Mouse (Mus musculus) liver, embryonic 13.5 days (tissue): Measurements from ENCODE around the gene Slit3. TPM values are rescaled to one million over a fixed set of nuclear protein-coding genes. Genes with fewer than 3 reads are reported as not detected.

ENCODE experiments used
- ATAC-seq: fragments of 200-750 bp; cut with Nextera tagmentation; 2 replicates; pipeline ENCODE4 v1.8.0; 2017; ENCODE audit warnings: low read depth, mild to moderate bottlenecking, moderate number of reproducible peaks, moderate library complexity
- DNase-seq: peaks from one replicate; pipeline ENCODE4 v3.0.0; 2022
- H3K27ac ChIP-seq: fragments of 300-500 bp; sonication (generic); 2 replicates; pipeline ENCODE4 v1.5.1; 2015; ENCODE audit warnings: moderate library complexity, mild to moderate bottlenecking, inconsistent platforms
- H3K27me3 ChIP-seq: fragments of 300-500 bp; sonication (generic); 2 replicates; pipeline ENCODE4 v1.6.1; 2015; ENCODE audit warnings: mild to moderate bottlenecking, inconsistent platforms
- H3K36me3 ChIP-seq: fragments of 300-500 bp; sonication (generic); 2 replicates; pipeline ENCODE4 v1.6.1; 2015; ENCODE audit warnings: mild to moderate bottlenecking, inconsistent platforms
- H3K4me1 ChIP-seq: fragments of 300-500 bp; sonication (generic); replicated peaks from 2 replicates; pipeline ENCODE4 v1.6.1; 2015; ENCODE audit warnings: inconsistent platforms
- H3K4me2 ChIP-seq: fragments of 300-500 bp; sonication (generic); 2 replicates; pipeline ENCODE4 v1.6.1; 2015; ENCODE audit warnings: inconsistent platforms, mild to moderate bottlenecking, moderate library complexity
- H3K4me3 ChIP-seq: fragments of 300-500 bp; sonication (generic); replicated peaks from 2 replicates; pipeline ENCODE4 v1.5.1; 2015; ENCODE audit warnings: mild to moderate bottlenecking, inconsistent platforms
- H3K9ac ChIP-seq: fragments of 300-500 bp; sonication (generic); 2 replicates; pipeline ENCODE4 v1.6.1; 2015; ENCODE audit warnings: mild to moderate bottlenecking, inconsistent platforms
- H3K9me3 ChIP-seq: fragments of 300-500 bp; sonication (generic); replicated peaks from 2 replicates; pipeline ENCODE4 v1.6.1; 2016; ENCODE audit warnings: inconsistent platforms
- WGBS: fragments of 180-500 bp; shearing (Covaris S2); methylation state at CpG from one replicate; pipeline ENCODE4 v1.1.7; 2015; ENCODE audit not compliant: insufficient replicate concordance; 5-methylcytosine and 5-hydroxymethylcytosine counted together
- polyA plus RNA-seq: library from polyadenylated mRNA; unstranded; fragments of >200 nt; fragmentation: Nextera tagmentation; extraction: Ambion mirVana; gene quantifications from 2 replicates; pipeline ENCODE4 v1.2.1, GENCODE M21; 2015

Gene Slit3
- polyA plus RNA-seq, 1 experiment from 2014 or later: 0.44 TPM

GRCm38 (mm10) chr11:35625576-35625975, 504.6 kb downstream of the Slit3 start:
- DNase-seq (no peak), ATAC-seq (no peak)
- H3K9ac ChIP-seq: no peak overlapping the region
- no peaks in the 10 kb centered on the region for H3K36me3 ChIP-seq
- H3K4me2 ChIP-seq: no peak overlapping the region
- H3K4me1 ChIP-seq: no peaks in the 10 kb centered on the region
- 53% methylated on average over 5 of the region's 6 CpGs for WGBS
- no peak overlapping the region for H3K4me3 ChIP-seq
- H3K27ac ChIP-seq: no peak overlapping the region
- no peaks in the 10 kb centered on the region for H3K27me3 ChIP-seq
- H3K9me3 ChIP-seq: no peaks in the 10 kb centered on the region

- H3K9me3 ChIP-seq: no peaks in the 10 kb centered on the region
- H3K9ac ChIP-seq: no peak overlapping the region
- no peaks in the 10 kb centered on the region for H3K36me3 ChIP-seq
- H3K4me1 ChIP-seq: no peaks in the 10 kb centered on the region
- no peak overlapping the region for H3K27ac ChIP-seq
- DNase-seq: no peak
- H3K27me3 ChIP-seq: no peaks in the 10 kb centered on the region
- no peak for ATAC-seq
- 76% methylated on average over 10 of the region's 10 CpGs for whole genome bisulfite sequencing
- no peak overlapping the region for H3K4me3 ChIP-seq
- no peak overlapping the region for H3K4me2 ChIP-seq
These were observed 505.3 kb downstream of the Slit3 start for GRCm38 (mm10) chr11:35626161-35626885.

GRCm38 (mm10) chr11:35627815-35628214, 506.8 kb downstream of the Slit3 start:
- no peak overlapping the region for H3K4me3 ChIP-seq
- H3K27ac ChIP-seq: no peak overlapping the region
- DNase-seq (no peak), ATAC-seq (no peak)
- WGBS: 37% methylated on average over 3 of the region's 3 CpGs
- no peaks in the 10 kb centered on the region for H3K4me1 ChIP-seq
- no peak overlapping the region for H3K4me2 ChIP-seq
- H3K9ac ChIP-seq: no peak overlapping the region
- no peaks in the 10 kb centered on the region for H3K9me3 ChIP-seq
- H3K36me3 ChIP-seq: no peaks in the 10 kb centered on the region
- H3K27me3 ChIP-seq: no peaks in the 10 kb centered on the region

GRCm38 (mm10) chr11:35632262-35632661, 511.2 kb downstream of the Slit3 start:
- ATAC-seq: no peak
- Histone ChIP-seq H3K4me1 (no peaks in the 10 kb centered on the region), H3K36me3 (no peaks in the 10 kb centered on the region), H3K9me3 (no peaks in the 10 kb centered on the region), H3K27ac (no peak overlapping the region), H3K9ac (no peak overlapping the region), H3K27me3 (no peaks in the 10 kb centered on the region), H3K4me3 (no peak overlapping the region), H3K4me2 (no peak overlapping the region)
- WGBS: 26% methylated on average over 5 of the region's 5 CpGs
- DNase-seq: no peak

- no peaks in the 10 kb centered on the region for H3K27me3 ChIP-seq
- WGBS: 65% methylated on average over 7 of the region's 7 CpGs
- no peaks in the 10 kb centered on the region for H3K4me1 ChIP-seq
- no peak overlapping the region for H3K4me3 ChIP-seq
- DNase-seq: no peak
- H3K36me3 ChIP-seq: no peaks in the 10 kb centered on the region
- no peak for ATAC-seq
- no peak overlapping the region for H3K27ac ChIP-seq
- H3K9ac ChIP-seq: no peak overlapping the region
- H3K9me3 ChIP-seq: no peaks in the 10 kb centered on the region
- no peak overlapping the region for H3K4me2 ChIP-seq
These were observed 516.1 kb downstream of the Slit3 start for GRCm38 (mm10) chr11:35637102-35637501.

- no peak for ATAC-seq
- Histone ChIP-seq H3K9ac (no peak overlapping the region), H3K4me3 (no peak overlapping the region), H3K27me3 (no peaks in the 10 kb centered on the region), H3K9me3 (no peaks in the 10 kb centered on the region), H3K4me1 (no peaks in the 10 kb centered on the region), H3K27ac (no peak overlapping the region), H3K4me2 (no peak overlapping the region), H3K36me3 (no peaks in the 10 kb centered on the region)
- DNase-seq: no peak
- WGBS: 44% methylated on average over 3 of the region's 3 CpGs
These were observed 517.9 kb downstream of the Slit3 start for GRCm38 (mm10) chr11:35638862-35639384.

GRCm38 (mm10) chr11:35639428-35639827, 518.4 kb downstream of the Slit3 start:
- H3K4me3 ChIP-seq: no peak overlapping the region
- no peak overlapping the region for H3K9ac ChIP-seq
- H3K36me3 ChIP-seq: no peaks in the 10 kb centered on the region
- H3K9me3 ChIP-seq: no peaks in the 10 kb centered on the region
- 55% methylated on average over 11 of the region's 11 CpGs for WGBS
- H3K27ac ChIP-seq: no peak overlapping the region
- DNase-seq (no peak), ATAC-seq (no peak)
- H3K4me2 ChIP-seq: no peak overlapping the region
- H3K27me3 ChIP-seq: no peaks in the 10 kb centered on the region
- no peaks in the 10 kb centered on the region for H3K4me1 ChIP-seq

- H3K4me1 ChIP-seq: no peaks in the 10 kb centered on the region
- H3K27ac ChIP-seq: no peak overlapping the region
- H3K4me2 ChIP-seq: no peak overlapping the region
- no peaks in the 10 kb centered on the region for H3K36me3 ChIP-seq
- DNase-seq: no peak
- H3K4me3 ChIP-seq: no peak overlapping the region
- ATAC-seq: no peak
- H3K9me3 ChIP-seq: no peaks in the 10 kb centered on the region
- H3K27me3 ChIP-seq: no peaks in the 10 kb centered on the region
- WGBS: 75% methylated on average over 10 of the region's 10 CpGs
- H3K9ac ChIP-seq: no peak overlapping the region
These were observed 530.3 kb downstream of the Slit3 start for GRCm38 (mm10) chr11:35651286-35651685.

- H3K4me3 ChIP-seq: no peak overlapping the region
- no peaks in the 10 kb centered on the region for H3K4me1 ChIP-seq
- H3K27me3 ChIP-seq: no peaks in the 10 kb centered on the region
- no peaks in the 10 kb centered on the region for H3K9me3 ChIP-seq
- no peak for DNase-seq
- ATAC-seq: no peak
- H3K27ac ChIP-seq: no peak overlapping the region
- H3K4me2 ChIP-seq: no peak overlapping the region
- H3K36me3 ChIP-seq: no peaks in the 10 kb centered on the region
- no peak overlapping the region for H3K9ac ChIP-seq
These were observed 534.8 kb downstream of the Slit3 start for GRCm38 (mm10) chr11:35655836-35656235.

GRCm38 (mm10) chr11:35657582-35657981, 536.6 kb downstream of the Slit3 start:
- Histone ChIP-seq H3K27ac (no peak overlapping the region), H3K9ac (no peak overlapping the region), H3K4me2 (no peak overlapping the region), H3K27me3 (no peaks in the 10 kb centered on the region), H3K4me1 (no peaks in the 10 kb centered on the region), H3K9me3 (no peaks in the 10 kb centered on the region), H3K36me3 (no peaks in the 10 kb centered on the region), H3K4me3 (no peak overlapping the region)
- WGBS: 50% methylated on average over 6 of the region's 6 CpGs
- DNase-seq (no peak), ATAC-seq (no peak)

- H3K9me3 ChIP-seq: no peaks in the 10 kb centered on the region
- ATAC-seq (no peak), DNase-seq (no peak)
- H3K27ac ChIP-seq: no peak overlapping the region
- WGBS: 47% methylated on average over 4 of the region's 4 CpGs
- H3K9ac ChIP-seq: no peak overlapping the region
- H3K27me3 ChIP-seq: no peaks in the 10 kb centered on the region
- H3K4me1 ChIP-seq: no peaks in the 10 kb centered on the region
- H3K4me2 ChIP-seq: no peak overlapping the region
- no peak overlapping the region for H3K4me3 ChIP-seq
- no peaks in the 10 kb centered on the region for H3K36me3 ChIP-seq
These were observed 539.9 kb downstream of the Slit3 start for GRCm38 (mm10) chr11:35660967-35661366.

GRCm38 (mm10) chr11:35662945-35663344, 541.9 kb downstream of the Slit3 start:
- no peaks in the 10 kb centered on the region for H3K36me3 ChIP-seq
- no peak overlapping the region for H3K27ac ChIP-seq
- H3K9ac ChIP-seq: no peak overlapping the region
- H3K4me3 ChIP-seq: no peak overlapping the region
- no peaks in the 10 kb centered on the region for H3K4me1 ChIP-seq
- no peak for ATAC-seq
- H3K27me3 ChIP-seq: no peaks in the 10 kb centered on the region
- no peak overlapping the region for H3K4me2 ChIP-seq
- WGBS: 56% methylated on average over 3 of the region's 3 CpGs
- no peaks in the 10 kb centered on the region for H3K9me3 ChIP-seq
- no peak for DNase-seq
